Mouse (Mus musculus) neural tube, embryonic 13.5 days (tissue): ENCODE data around the gene Gm813. TPM values are rescaled to one million over a fixed set of nuclear protein-coding genes. Genes with fewer than 3 reads are reported as not detected.

Experiments
- ATAC-seq: fragments of 200-750 bp; cut with Nextera tagmentation; 2 replicates; pipeline ENCODE4 v1.8.0; 2017; ENCODE audit warnings: low read depth, mild to moderate bottlenecking, moderate TSS enrichment, moderate library complexity
- H3K27ac ChIP-seq: fragments of 300-500 bp; sonication (generic); replicated peaks from 2 replicates; pipeline ENCODE4 v1.5.1; 2015; ENCODE audit warnings: moderate library complexity, mild to moderate bottlenecking, inconsistent platforms
- H3K27me3 ChIP-seq: fragments of 300-500 bp; sonication (generic); 2 replicates; pipeline ENCODE4 v1.6.1; 2015; ENCODE audit warnings: mild to moderate bottlenecking, inconsistent platforms
- H3K36me3 ChIP-seq: fragments of 300-500 bp; sonication (generic); 2 replicates; pipeline ENCODE4 v1.6.1; 2015; ENCODE audit warnings: mild to moderate bottlenecking, inconsistent platforms
- H3K4me1 ChIP-seq: fragments of 300-500 bp; sonication (generic); replicated peaks from 2 replicates; pipeline ENCODE4 v1.6.1; 2015; ENCODE audit warnings: inconsistent platforms
- H3K4me2 ChIP-seq: fragments of 300-500 bp; sonication (generic); 2 replicates; pipeline ENCODE4 v1.6.1; 2015; ENCODE audit warnings: inconsistent platforms, mild to moderate bottlenecking, moderate library complexity
- H3K4me3 ChIP-seq: fragments of 300-500 bp; sonication (generic); 2 replicates; pipeline ENCODE4 v1.5.1; 2015; ENCODE audit warnings: mild to moderate bottlenecking, inconsistent platforms
- H3K9ac ChIP-seq: fragments of 300-500 bp; sonication (generic); 2 replicates; pipeline ENCODE4 v1.6.1; 2015; ENCODE audit warnings: moderate library complexity, mild to moderate bottlenecking, inconsistent platforms
- H3K9me3 ChIP-seq: fragments of 300-500 bp; sonication (generic); 2 replicates; pipeline ENCODE4 v1.6.1; 2016; ENCODE audit warnings: inconsistent platforms
- WGBS: fragments of 180-500 bp; shearing (Covaris S2); methylation state at CpG from one replicate; pipeline ENCODE4 v1.1.7; 2015; 5-methylcytosine and 5-hydroxymethylcytosine counted together
- polyA plus RNA-seq: library from polyadenylated mRNA; unstranded; fragments of >200 nt; fragmentation: Nextera tagmentation; extraction: Ambion mirVana; gene quantifications from 2 replicates; pipeline ENCODE4 v1.2.1, GENCODE M21; 2015

Gm813 gene
- polyA plus RNA-seq, 1 experiment from 2014 or later = not detected

DNA sequence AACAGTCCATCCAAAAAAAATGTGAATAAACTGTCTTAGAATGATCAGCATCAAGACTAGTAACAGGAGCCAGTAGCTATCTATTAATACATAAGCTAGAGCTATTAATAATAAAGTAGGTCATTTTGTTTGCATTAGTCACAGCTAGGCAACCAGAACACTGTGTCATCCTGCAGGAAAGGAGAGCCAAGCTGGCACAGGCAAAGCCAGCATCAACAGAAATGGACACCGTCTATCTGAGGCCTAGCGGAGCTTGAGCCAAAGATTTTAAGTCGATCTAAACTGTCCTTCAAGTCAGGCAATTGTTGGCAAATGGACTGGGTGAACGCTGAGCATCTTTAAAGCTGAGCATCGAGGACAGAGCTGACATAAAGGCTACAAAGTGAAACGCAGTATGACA lies 15.9 kb downstream of the Gm813 start:
- no peak overlapping the region for H3K27ac ChIP-seq
- no peaks in the 10 kb centered on the region for H3K4me1 ChIP-seq
- no peak overlapping the region for H3K4me2 ChIP-seq
- no peak overlapping the region for H3K9ac ChIP-seq
- no peaks in the 10 kb centered on the region for H3K9me3 ChIP-seq
- WGBS = 93% methylated on average over 6 of the region's 6 CpGs
- no peaks in the 10 kb centered on the region for H3K36me3 ChIP-seq
- no peaks in the 10 kb centered on the region for H3K27me3 ChIP-seq
- no peak overlapping the region for H3K4me3 ChIP-seq
- no peak for ATAC-seq

DNA sequence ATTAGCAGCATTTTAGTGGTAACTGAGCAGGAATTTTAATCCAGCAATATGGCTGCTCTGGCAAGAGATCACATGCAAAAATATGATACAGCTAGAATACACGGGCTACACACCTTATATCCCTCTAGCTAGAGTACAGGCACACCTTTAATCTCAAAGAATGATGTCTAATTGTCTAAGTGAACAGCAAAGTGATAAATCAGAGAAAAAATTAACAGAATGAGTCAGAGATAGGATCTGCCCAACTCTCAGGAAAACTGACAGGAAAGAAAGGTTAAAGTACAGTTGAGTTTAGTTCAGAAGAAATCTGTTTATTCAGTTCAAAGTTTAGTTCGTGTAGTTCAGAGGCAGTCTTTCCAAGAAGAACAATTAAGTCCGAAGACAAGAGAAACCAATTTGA lies 25.5 kb downstream of the Gm813 start:
- Histone ChIP-seq H3K36me3 (no peaks in the 10 kb centered on the region), H3K9ac (no peak overlapping the region), H3K27me3 (no peaks in the 10 kb centered on the region), H3K4me3 (no peak overlapping the region), H3K4me1 (no peaks in the 10 kb centered on the region), H3K9me3 (peaks cover 3% of the 10 kb centered on the region; the same call in 1 of the 2 replicates), H3K4me2 (no peak overlapping the region), H3K27ac (no peak overlapping the region)
- 83% methylated on average over 3 of the region's 3 CpGs for WGBS
- no peak for ATAC-seq

- no peaks in the 10 kb centered on the region for H3K36me3 ChIP-seq
- no peak for ATAC-seq
- peaks cover 3% of the 10 kb centered on the region; the same call in 1 of the 2 replicates for H3K9me3 ChIP-seq
- no peak overlapping the region for H3K4me3 ChIP-seq
- no peak overlapping the region for H3K27ac ChIP-seq
- no peaks in the 10 kb centered on the region for H3K4me1 ChIP-seq
- H3K27me3 ChIP-seq = no peaks in the 10 kb centered on the region
- no peak overlapping the region for H3K9ac ChIP-seq
- no peak overlapping the region for H3K4me2 ChIP-seq
Observed at GRCm38 (mm10) chr16:58589444-58589843, 27.3 kb downstream of the Gm813 start.

GRCm38 (mm10) chr16:58573949-58574722 lies 42.6 kb downstream of the Gm813 start:
- H3K9me3 ChIP-seq = no peaks in the 10 kb centered on the region
- 93% methylated on average over 6 of the region's 6 CpGs for WGBS
- no peak overlapping the region for H3K4me2 ChIP-seq
- no peaks in the 10 kb centered on the region for H3K36me3 ChIP-seq
- H3K4me3 ChIP-seq = no peak overlapping the region
- H3K27ac ChIP-seq = no peak overlapping the region
- H3K4me1 ChIP-seq = no peaks in the 10 kb centered on the region
- ATAC-seq = no peak
- H3K9ac ChIP-seq = no peak overlapping the region
- H3K27me3 ChIP-seq = no peaks in the 10 kb centered on the region

GRCm38 (mm10) chr16:58570694-58571264 lies 46.0 kb downstream of the Gm813 start:
- Histone ChIP-seq H3K9me3 (no peaks in the 10 kb centered on the region), H3K27ac (no peak overlapping the region)

More at GRCm38 (mm10) chr16:58570694-58571264, 46.0 kb downstream of the Gm813 start:
- no peak overlapping the region for H3K4me3 ChIP-seq
- H3K27me3 ChIP-seq = no peaks in the 10 kb centered on the region
- no peaks in the 10 kb centered on the region for H3K4me1 ChIP-seq
- H3K4me2 ChIP-seq = no peak overlapping the region
- no peak for ATAC-seq
- no peaks in the 10 kb centered on the region for H3K36me3 ChIP-seq
- no peak overlapping the region for H3K9ac ChIP-seq

Other genes starting within 250 kb of the Gm813 start
- 4.8 and 5.9 TPM in 2 replicates for gene Dcbld2, start 208.5 kb downstream of the Gm813 start, polyA plus RNA-seq
- gene St3gal6, start 92.7 kb downstream of the Gm813 start, polyA plus RNA-seq = 7.1 and 9.7 TPM in 2 replicates
- 0.24 TPM in 1 of 2 replicates, not detected in the other for gene E330017A01Rik, start 21.8 kb upstream of the Gm813 start, polyA plus RNA-seq
- 15.4 and 15.5 TPM in 2 replicates for gene Cpox, start 53.3 kb upstream of the Gm813 start, polyA plus RNA-seq
- not detected in 2 replicates for gene Gpr15, start 102.1 kb upstream of the Gm813 start, polyA plus RNA-seq
- gene Cldnd1, start 110.9 kb upstream of the Gm813 start, polyA plus RNA-seq = 141 and 155 TPM in 2 replicates
- not detected in 2 replicates for gene Olfr172, start 146.2 kb upstream of the Gm813 start, polyA plus RNA-seq
- gene Olfr173, start 183.3 kb upstream of the Gm813 start, polyA plus RNA-seq = not detected in 2 replicates
- not detected in 2 replicates for gene Olfr175-ps1, start 209.8 kb upstream of the Gm813 start, polyA plus RNA-seq